Mouse (Mus musculus) kidney, embryonic 14.5 days (tissue): Measurements from ENCODE around the gene Krt39. TPM values are rescaled to one million over a fixed set of nuclear protein-coding genes. Genes with fewer than 3 reads are reported as not detected.

Source experiments
- ATAC-seq: fragments of 200-750 bp; cut with Nextera tagmentation; 2 replicates; pipeline ENCODE4 v1.8.0; 2017; ENCODE audit warnings: moderate number of reproducible peaks, mild to moderate bottlenecking, moderate TSS enrichment, moderate library complexity; ENCODE audit not compliant: low FRiP score, low TSS enrichment
- H3K27ac ChIP-seq: fragments of 300-500 bp; sonication (generic); 2 replicates; pipeline ENCODE4 v1.5.1; 2014; ENCODE audit warnings: low read depth, mild to moderate bottlenecking, low read length, moderate library complexity, mixed read lengths
- H3K27me3 ChIP-seq: fragments of 300-500 bp; sonication (generic); 2 replicates; pipeline ENCODE4 v1.6.1; 2014; ENCODE audit warnings: mild to moderate bottlenecking, low read length; ENCODE audit not compliant: control insufficient read depth, insufficient read depth
- H3K36me3 ChIP-seq: fragments of 300-500 bp; sonication (generic); 2 replicates; pipeline ENCODE4 v1.6.1; 2014; ENCODE audit warnings: low read length, mixed read lengths; ENCODE audit not compliant: control insufficient read depth, insufficient read depth
- H3K4me1 ChIP-seq: fragments of 300-500 bp; sonication (generic); 2 replicates; pipeline ENCODE4 v1.6.1; 2014; ENCODE audit warnings: low read length, mixed read lengths; ENCODE audit not compliant: control insufficient read depth, insufficient read depth
- H3K4me2 ChIP-seq: fragments of 300-500 bp; sonication (generic); replicated peaks from 2 replicates; pipeline ENCODE4 v1.6.1; 2014; ENCODE audit warnings: low read depth, mild to moderate bottlenecking, low read length
- H3K4me3 ChIP-seq: fragments of 300-500 bp; sonication (generic); 2 replicates; pipeline ENCODE4 v1.5.1; 2014; ENCODE audit warnings: mild to moderate bottlenecking, low read length
- H3K9ac ChIP-seq: fragments of 300-500 bp; sonication (generic); 2 replicates; pipeline ENCODE4 v1.6.1; 2014; ENCODE audit warnings: low read depth, mild to moderate bottlenecking, low read length, moderate library complexity
- H3K9me3 ChIP-seq: fragments of 300-500 bp; sonication (generic); 2 replicates; pipeline ENCODE4 v1.6.1; 2016; ENCODE audit warnings: low read length; ENCODE audit not compliant: control insufficient read depth
- WGBS: fragments of 180-500 bp; shearing (Covaris S2); extraction: QIAGEN DNeasy Blood & Tissue Kit; methylation state at CpG from one replicate; pipeline ENCODE4 v1.1.7; 2014; 5-methylcytosine and 5-hydroxymethylcytosine counted together
- polyA plus RNA-seq: library from polyadenylated mRNA; unstranded; fragments of >200 nt; fragmentation: Nextera tagmentation; extraction: Ambion mirVana; gene quantifications from 2 replicates; pipeline ENCODE4 v1.2.1, GENCODE M21; 2014

The Krt39 gene
- polyA plus RNA-seq = 0.43 and 0.69 TPM in 2 replicates

DNA sequence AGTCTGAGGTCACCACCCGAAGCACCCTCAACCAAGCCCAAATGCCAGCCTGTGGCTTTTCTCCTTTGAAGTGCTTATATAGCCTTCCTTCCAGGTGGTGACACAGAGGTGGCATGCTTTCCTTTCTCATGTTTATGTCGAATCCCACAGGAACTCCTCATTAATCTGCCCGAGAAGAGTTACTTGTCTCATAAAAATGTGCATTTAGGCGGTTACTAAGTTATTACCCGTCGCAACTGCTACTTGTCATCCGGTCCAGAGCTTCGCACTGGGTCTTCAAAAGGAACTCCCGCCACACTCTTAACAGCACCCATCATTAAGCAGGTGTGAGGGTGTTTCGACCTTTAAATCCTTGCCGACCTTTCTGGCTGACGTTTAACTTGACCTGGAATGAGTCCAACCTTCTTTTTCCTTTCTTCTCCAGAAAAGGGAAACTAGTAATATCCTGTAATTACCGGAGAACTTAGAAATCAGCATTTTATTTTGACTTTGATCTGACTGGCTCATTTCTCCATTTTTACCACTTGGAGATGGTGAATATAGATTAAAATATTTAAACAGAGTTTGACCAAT is at the start of gene Krt39:
Krt39 (minus strand) TSS at position 51 of the 573 bp plus-strand sequence.
- no peaks in the 10 kb centered on the region for H3K9me3 ChIP-seq
- no peak within 1 kb of the TSS for H3K4me3 ChIP-seq
- WGBS = 17% methylated on average over 13 of the region's 13 CpGs
- no peak for ATAC-seq
- H3K36me3 ChIP-seq = no peaks in the 10 kb centered on the region
- no peak within 1 kb of the TSS for H3K4me2 ChIP-seq
- no peaks in the 10 kb centered on the region for H3K4me1 ChIP-seq
- no peak within 1 kb of the TSS for H3K9ac ChIP-seq
- no peaks in the 10 kb centered on the region for H3K27me3 ChIP-seq
- no peak within 1 kb of the TSS for H3K27ac ChIP-seq

DNA sequence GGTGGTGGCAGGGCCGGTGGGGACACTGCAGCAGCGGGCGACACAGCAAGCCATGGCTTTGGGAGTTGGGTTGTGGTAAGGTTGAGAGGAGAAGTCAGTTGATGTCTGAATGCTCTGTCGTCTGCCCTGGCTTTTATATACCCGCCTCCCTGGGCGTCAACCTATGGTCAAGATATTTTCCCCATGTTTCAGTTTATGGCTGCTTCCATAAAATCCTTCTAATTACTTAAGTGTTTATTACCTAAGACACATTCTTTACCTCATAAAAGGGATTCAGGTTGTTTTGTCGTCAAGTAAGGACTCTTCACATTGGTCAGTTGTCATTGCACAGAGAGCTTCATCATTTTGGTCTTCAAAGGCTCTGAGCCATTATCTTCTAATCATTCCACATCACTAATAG is 45.4 kb upstream of the Krt39 start, which contains the start of gene Krtap3-1:
Krtap3-1 (minus strand) TSS at position 101 of the 400 bp plus-strand sequence.
- Histone ChIP-seq H3K36me3 (no peaks in the 10 kb centered on the region), H3K27ac (no peak within 1 kb of the TSS), H3K4me1 (no peaks in the 10 kb centered on the region), H3K4me3 (no peak within 1 kb of the TSS), H3K9ac (no peak within 1 kb of the TSS), H3K4me2 (no peak within 1 kb of the TSS), H3K27me3 (no peaks in the 10 kb centered on the region), H3K9me3 (no peaks in the 10 kb centered on the region)
- no peak for ATAC-seq
- WGBS = 79% methylated on average over 7 of the region's 7 CpGs

DNA sequence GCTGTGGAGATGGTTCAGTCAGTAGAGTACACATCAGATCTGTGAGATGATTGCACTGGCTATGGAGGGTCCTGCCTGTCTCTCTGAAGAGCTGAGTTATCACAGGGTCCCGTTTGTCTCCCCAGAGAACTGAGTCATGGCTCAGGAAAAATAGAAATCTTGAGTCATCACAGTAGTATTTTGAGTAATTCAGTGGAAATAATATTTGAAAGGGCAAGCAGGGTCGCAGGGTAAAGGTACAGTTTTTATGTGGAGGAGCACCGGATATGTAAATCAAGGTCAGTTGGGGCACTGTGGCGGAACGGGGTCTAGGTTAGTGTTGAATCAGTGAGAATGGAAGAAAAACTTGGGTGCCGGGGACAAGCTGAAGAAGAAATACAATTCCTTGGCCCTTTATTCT is 41.4 kb upstream of the Krt39 start:
- no peak overlapping the region for H3K9ac ChIP-seq
- no peak overlapping the region for H3K4me3 ChIP-seq
- H3K27ac ChIP-seq = no peak overlapping the region
- H3K4me1 ChIP-seq = no peaks in the 10 kb centered on the region
- no peaks in the 10 kb centered on the region for H3K36me3 ChIP-seq
- no peak overlapping the region for H3K4me2 ChIP-seq
- 69% methylated on average over 6 of the region's 6 CpGs for WGBS
- no peak for ATAC-seq
- no peaks in the 10 kb centered on the region for H3K27me3 ChIP-seq
- no peaks in the 10 kb centered on the region for H3K9me3 ChIP-seq

DNA sequence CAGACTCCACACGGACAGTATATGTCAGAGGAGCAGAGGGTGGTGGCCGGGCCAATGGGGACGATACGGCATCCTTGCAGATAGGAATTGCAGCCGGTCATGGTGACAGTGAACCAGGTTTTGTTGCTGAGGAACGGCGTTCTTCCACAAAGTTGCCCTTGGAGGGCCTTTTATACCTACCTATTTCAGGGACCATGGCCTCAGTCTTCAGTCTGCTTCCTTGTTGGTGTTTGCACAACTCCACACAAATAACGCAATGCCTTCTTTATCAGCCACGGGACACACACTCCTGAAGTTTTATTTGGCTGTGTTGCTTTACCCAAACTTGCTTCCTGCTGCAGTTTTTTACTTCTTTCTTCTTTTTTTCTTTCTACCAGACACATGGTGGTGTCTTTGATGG is 38.2 kb upstream of the Krt39 start, which contains the start of gene Gm11939:
Gm11939 (minus strand) TSS at position 101 of the 400 bp plus-strand sequence.
- Histone ChIP-seq H3K9ac (no peak within 1 kb of the TSS), H3K27ac (no peak within 1 kb of the TSS), H3K27me3 (no peaks in the 10 kb centered on the region), H3K4me1 (no peaks in the 10 kb centered on the region), H3K4me2 (no peak within 1 kb of the TSS), H3K36me3 (no peaks in the 10 kb centered on the region), H3K4me3 (no peak within 1 kb of the TSS), H3K9me3 (no peaks in the 10 kb centered on the region)
- no peak for ATAC-seq
- WGBS = 89% methylated on average over 9 of the region's 9 CpGs

DNA sequence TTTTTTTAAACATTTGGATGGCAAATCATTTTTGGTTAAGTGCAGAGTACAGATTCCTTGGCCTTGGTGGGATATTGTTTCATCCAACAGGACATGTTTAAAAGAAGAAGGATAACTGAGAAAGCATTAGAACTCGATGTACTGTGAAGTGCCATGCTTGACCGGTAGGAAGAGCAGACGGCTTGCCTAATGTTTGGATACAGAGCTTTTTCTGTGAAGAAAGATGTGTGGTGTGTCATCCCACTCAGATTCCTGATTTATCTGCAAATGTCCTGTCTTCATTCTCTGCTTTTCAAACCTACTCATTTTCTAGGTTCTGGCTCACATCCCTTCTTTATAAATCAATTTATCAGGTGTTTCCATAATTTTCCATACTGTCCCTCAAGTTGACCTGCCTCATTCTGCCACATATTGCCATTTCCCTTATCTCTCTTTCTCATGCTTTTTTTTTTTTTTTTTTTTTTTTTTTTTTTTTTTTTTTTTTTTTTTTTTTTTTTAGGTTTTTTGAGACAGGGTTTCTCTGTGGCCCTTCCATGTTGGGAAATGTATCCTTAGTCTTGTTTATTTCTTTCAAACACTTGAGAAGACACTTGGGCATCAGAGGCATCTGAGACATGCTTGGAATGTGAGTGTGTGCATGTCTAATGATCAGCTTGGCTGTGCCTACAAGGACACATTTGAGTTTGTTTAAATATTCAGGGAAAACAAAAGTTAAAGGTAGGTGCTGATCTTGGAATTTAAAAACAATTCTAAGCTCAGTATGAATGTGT is 37.0 kb upstream of the Krt39 start:
- no peak for ATAC-seq
- no peak overlapping the region for H3K27ac ChIP-seq
- WGBS = 50% methylated on average over 3 of the region's 3 CpGs

DNA sequence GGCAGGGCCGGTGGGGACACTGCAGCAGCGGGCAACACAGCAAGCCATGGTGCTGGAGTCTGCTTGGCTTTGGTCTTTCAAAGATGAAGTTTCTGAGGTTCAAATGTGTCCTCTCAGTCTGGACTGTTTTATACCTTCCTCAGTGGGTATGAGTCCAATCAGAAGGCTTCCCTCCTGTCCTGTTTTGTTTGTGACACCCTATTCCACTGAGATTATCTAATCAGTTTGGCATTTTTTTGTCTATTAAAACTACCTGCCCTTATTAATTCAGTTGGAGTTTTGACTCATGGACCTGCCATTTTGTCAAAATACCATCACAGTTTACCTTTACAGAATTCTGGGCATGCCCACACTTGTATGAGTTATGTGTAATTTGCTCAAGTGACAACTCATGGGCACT is 35.6 kb upstream of the Krt39 start, which contains the start of gene Krtap3-2:
Krtap3-2 (minus strand) TSS at position 101 of the 400 bp plus-strand sequence.
- 80% methylated on average over 2 of the region's 2 CpGs for WGBS
- H3K27me3 ChIP-seq = no peaks in the 10 kb centered on the region

More for the DNA sequence above, 37.0 kb upstream of the Krt39 start:
- no peak overlapping the region for H3K4me2 ChIP-seq
- no peak overlapping the region for H3K4me3 ChIP-seq
- H3K36me3 ChIP-seq = no peaks in the 10 kb centered on the region
- no peak overlapping the region for H3K9ac ChIP-seq
- H3K27me3 ChIP-seq = no peaks in the 10 kb centered on the region
- H3K9me3 ChIP-seq = no peaks in the 10 kb centered on the region
- no peaks in the 10 kb centered on the region for H3K4me1 ChIP-seq

DNA sequence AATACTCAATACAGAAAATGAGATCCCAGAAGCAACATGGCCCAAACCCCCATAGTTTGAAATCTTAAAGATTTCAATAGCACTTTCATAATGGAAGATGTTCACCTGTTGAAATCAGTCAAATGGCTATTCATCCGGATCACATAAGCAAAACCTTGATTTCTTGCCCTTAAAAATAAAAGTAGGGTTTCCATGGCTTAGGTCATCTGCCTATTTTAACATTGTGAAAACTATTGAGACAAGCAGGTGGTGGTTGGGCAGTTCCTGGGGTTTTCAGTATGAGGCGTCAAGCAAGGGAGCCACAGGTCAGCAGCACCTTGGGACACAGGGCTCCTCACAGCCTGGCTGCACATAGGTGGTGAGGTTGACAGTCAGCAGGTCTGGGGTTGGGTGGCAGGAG is 35.1 kb upstream of the Krt39 start:
- WGBS = 87% methylated on average over 2 of the region's 2 CpGs
- Histone ChIP-seq H3K4me1 (no peaks in the 10 kb centered on the region), H3K27ac (no peak overlapping the region), H3K9me3 (no peaks in the 10 kb centered on the region), H3K4me3 (no peak overlapping the region), H3K36me3 (no peaks in the 10 kb centered on the region), H3K4me2 (no peak overlapping the region), H3K27me3 (no peaks in the 10 kb centered on the region), H3K9ac (no peak overlapping the region)
- no peak for ATAC-seq

More for the DNA sequence above, 35.6 kb upstream of the Krt39 start, which contains the start of gene Krtap3-2:
- Histone ChIP-seq H3K9ac (no peak within 1 kb of the TSS), H3K27ac (no peak within 1 kb of the TSS), H3K36me3 (no peaks in the 10 kb centered on the region), H3K4me1 (no peaks in the 10 kb centered on the region), H3K4me3 (no peak within 1 kb of the TSS), H3K4me2 (no peak within 1 kb of the TSS), H3K9me3 (no peaks in the 10 kb centered on the region)
- ATAC-seq = no peak

DNA sequence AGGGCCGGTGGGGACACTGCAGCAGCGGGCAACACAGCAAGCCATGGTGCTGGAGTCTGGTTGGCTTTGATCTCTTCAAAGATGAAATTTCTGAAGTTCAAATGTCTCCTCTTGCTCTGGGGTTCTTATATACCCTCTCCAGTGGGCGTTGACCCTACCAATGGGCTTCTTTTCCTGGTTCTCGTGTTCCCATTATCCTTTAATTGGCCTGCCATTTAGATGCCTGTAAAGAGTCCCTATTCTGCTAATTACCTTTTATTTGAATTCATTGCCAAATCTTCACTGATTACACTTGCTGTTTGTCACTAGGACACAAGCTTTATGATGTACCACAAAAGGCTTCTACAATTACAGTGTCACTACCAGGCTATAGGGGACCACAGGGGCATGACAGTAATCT is 29.6 kb upstream of the Krt39 start, which contains the start of gene Krtap3-3:
Krtap3-3 (minus strand) TSS at position 101 of the 400 bp plus-strand sequence.
- H3K4me3 ChIP-seq = no peak within 1 kb of the TSS
- H3K4me1 ChIP-seq = no peaks in the 10 kb centered on the region
- H3K9ac ChIP-seq = no peak within 1 kb of the TSS
- H3K36me3 ChIP-seq = no peaks in the 10 kb centered on the region
- H3K27ac ChIP-seq = no peak within 1 kb of the TSS
- no peaks in the 10 kb centered on the region for H3K27me3 ChIP-seq
- H3K4me2 ChIP-seq = no peak within 1 kb of the TSS
- no peaks in the 10 kb centered on the region for H3K9me3 ChIP-seq
- 31% methylated on average over 4 of the region's 4 CpGs for WGBS
- ATAC-seq = no peak

DNA sequence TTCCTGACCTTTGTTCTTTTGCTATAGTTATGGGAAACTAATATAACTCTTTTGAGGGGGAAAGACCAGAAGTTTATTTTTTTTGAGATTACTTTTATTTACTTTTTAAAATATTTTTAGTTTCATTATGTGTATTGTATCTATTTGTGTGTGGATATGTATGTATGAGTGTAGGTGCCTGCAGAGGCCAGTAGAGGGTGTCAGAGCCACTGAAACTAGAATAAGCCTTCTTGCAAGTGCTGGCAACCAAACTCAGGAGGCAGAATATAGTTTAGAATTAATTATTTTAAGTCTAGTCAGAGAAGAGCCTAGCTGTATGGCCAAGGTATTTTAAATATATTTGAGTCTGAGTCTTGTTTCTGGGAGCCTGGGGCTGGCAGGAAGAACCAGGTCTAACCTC is 26.8 kb upstream of the Krt39 start:
- Histone ChIP-seq H3K27me3 (no peaks in the 10 kb centered on the region), H3K36me3 (no peaks in the 10 kb centered on the region), H3K4me3 (no peak overlapping the region), H3K9ac (no peak overlapping the region), H3K4me2 (no peak overlapping the region), H3K27ac (no peak overlapping the region), H3K4me1 (no peaks in the 10 kb centered on the region), H3K9me3 (no peaks in the 10 kb centered on the region)
- no peak for ATAC-seq
